Mouse (Mus musculus) ES-CJ7 (cell line): ENCODE data around the gene Cptp.

Experiments used
- DNase-seq: peaks from one replicate; pipeline ENCODE4 v3.0.0; 2011; ENCODE audit warnings: low read depth, low spot score

The Cptp gene

DNA sequence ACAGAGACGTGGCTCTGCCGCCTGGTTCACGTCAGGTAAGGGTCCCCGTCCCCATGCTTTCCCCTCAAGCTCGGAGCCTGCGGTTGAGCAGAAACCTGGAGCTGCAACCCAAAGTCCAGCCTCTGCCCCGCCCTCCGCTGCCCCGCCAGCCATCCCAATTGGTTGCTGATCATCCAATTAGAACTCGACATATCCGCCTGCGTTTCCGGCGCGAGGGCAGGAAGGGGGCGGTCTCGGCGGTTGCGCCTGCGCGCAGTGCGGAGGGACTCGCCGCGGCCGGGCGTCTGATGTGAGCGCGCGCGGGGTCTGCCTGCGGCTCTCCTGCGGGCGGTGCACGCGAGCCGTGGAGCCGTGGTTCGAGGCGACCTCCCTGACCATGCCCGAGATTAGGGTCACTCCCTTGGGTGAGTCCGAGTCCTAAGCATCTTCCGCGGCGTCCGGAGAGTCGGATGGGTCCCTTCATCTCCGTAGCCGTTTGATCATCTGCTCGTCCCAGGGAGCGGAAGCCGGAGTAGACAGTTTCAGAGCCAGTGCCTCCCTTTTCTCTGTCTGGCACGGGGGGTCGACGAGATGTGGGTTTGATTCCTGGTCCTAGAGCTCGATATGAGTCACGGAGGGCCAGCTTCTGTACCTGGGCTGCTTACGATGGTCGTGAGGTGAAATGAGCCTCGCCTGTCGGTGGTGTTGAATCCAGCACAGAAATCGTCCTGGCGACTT is at the start of gene Cptp, which contains the start of gene Ints11:
Gene Cptp (minus strand): TSS at position 124 of the 717 bp plus-strand sequence.
Gene Ints11 (plus strand): TSS at position 230 of the 717 bp plus-strand sequence.
- DNase-seq, result peak; percentile 94

DNA sequence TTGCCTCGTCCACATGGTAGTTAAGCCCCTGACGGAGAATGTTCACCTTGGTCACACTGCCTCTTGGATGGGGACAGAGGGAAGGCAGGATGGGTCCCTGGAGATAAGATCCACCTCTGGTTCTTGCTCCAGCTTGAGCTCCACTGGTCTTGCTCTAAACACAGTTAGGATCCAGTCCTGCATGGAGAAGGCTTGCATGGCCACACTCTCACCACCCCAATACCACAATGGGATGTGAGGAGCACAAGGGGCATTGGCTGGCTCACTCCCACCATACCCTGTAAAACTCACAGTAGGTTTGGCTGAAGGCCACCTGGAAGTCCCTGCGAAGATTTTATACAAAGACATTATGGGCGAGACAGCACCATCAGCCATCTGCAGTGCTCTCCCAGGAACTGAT is 39.5 kb upstream of the Cptp start:
- no peak for DNase-seq

DNA sequence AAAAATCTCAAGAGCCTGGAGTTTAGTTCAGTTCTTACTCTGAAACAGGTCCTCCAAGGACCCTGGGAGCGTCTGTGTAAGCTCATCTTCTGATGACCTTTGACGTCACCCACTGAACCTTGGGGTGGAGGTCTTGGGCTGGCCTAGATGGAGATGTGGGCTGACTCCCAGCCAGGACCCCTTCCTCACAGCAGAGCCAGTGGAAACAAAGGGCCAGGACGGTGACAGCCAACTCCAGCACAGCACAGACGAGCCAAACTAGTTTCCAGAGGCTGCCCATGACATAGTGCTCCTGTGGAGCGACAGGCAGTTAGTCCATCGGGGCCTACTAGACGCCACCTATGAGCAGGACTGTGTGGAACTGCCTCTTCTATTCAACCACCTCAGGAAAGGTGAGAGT is 39.0 kb upstream of the Cptp start:
- no peak for DNase-seq

DNA sequence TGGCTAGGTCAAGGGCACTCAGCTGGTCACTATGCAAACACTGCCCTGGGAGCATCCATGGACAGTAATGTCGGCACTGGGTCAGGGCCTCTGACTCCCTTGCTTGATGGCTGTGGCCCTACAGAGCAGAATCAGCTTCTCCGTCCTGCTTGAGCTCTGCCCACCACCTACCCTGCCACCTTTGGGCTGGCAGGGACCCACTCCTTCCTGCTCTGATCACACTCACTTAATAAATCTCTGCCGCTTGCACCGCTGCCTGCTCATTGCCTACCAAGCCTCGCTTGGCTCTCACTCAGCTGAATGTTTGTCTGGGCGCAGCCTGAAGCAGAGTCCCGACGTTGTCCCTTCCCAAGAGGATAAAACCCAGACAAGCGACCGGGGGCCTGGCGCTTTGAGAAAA is 37.8 kb upstream of the Cptp start:
- DNase-seq, result no peak

DNA sequence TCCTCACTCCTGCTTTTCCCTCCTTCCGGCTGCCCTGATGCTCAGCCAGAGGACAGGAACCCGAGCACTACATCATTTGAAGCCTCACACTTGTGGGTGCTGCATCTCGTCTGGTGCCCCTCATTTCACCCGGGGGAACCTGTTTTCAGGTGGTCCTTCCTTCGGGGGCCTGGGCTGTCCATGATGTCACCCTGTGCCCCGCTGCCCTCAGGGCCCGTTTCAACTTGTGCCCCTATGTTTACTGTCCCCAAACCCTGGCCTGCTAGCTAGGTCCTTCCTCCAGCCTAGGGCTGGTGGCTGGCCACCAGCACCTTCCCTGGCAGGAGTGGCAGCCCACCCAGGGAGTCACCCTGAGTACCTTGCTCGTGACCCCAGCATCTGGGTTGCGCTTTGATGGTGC is 36.9 kb upstream of the Cptp start:
- DNase-seq, result no peak

DNA sequence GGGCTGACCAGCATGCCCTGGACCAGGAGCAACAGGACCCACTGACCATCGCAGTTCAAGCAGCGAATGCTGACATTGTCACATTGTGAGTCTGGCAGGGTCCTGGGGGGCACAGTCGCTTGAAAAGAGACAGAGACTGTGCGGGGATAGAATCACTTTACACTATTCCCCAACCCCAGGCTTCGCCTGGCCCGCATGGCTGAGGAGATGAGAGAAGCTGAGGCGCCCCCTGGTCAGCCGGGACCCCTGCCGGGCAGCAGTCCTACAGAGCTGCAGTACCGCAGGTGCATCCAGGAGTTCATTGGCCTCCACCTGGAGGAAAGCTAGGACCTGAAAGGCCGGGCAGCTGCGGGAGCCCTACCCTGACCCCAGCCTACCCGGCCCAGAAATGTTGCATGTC is 36.4 kb upstream of the Cptp start:
- DNase-seq, result no peak

DNA sequence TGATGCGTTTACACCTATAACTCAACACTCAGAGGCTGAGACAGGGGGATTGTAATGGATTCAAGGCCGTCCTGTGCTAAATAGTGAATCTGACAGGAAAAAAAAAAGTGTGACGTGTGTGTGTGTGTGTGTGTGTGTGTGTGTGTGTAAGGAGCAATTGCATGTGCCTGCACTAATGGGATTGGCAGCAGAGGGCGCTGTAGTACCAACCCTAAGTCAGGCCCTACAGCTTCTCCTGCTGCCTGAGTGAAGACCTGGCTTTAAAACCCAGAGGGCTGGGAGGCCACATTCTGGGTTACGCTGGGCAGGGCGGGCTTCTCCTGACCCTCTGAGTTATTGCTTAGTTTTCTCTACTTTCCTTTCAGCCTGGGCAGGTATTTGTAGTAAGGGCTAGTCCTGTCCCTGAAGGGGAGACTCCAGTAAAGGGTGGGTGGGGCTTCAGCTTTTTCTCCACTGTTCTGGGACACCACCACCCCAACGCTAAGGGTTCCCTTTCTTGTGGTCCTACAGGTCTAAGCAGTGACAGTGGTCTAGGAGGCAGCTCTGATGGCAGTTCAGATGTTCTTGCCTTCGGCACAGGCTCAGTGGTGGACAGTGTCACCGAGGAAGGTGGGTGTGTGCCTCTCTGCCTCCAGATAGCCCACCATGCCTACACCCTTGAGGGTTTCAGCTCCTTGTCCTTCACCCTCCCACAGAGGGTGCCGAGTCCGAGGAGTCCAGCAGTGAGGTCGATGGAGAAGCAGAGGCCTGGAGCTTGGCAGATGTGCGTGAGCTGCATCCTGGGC is 35.3 kb upstream of the Cptp start:
- DNase-seq, result peak; percentile 82

DNA sequence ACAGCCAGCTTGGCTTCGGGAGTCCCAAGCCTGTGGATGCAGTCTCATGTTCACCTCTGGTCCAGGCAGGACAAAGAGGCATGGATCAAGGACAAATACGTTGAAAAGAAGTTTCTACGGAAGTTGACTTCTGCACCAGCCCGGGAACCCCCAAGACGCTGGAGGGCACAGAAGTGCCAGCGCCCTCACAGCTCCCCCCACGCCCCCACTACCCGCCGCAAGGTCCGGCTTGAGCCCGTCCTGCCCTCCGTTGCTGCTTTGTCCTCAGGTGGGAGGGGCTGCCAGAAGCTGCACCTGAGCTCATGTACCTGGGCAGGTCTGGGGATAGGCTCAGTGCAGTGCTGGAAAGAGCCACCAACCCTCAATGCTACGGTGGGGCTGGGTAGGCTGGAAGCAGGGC is 34.0 kb upstream of the Cptp start:
- no peak for DNase-seq

DNA sequence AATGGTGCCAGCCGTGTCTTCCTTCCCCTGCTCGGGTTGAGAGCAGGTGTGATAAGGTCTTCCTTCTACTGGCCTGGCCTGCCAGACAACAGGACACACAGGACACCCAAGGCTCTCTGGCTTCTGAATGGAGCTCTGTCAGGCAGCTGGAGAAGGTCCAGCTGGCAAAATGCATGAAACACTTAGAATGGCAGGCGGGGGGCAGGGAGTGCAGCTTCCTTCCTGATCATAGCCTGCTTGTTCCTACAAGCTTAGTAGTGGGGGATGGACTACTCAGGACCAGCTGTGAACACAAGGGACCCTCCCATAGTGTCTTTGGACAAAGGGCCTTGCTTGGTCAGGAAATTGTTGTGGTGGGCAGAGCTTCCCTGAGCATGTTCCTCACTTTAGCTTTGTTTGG is 32.0 kb upstream of the Cptp start:
- no peak for DNase-seq

DNA sequence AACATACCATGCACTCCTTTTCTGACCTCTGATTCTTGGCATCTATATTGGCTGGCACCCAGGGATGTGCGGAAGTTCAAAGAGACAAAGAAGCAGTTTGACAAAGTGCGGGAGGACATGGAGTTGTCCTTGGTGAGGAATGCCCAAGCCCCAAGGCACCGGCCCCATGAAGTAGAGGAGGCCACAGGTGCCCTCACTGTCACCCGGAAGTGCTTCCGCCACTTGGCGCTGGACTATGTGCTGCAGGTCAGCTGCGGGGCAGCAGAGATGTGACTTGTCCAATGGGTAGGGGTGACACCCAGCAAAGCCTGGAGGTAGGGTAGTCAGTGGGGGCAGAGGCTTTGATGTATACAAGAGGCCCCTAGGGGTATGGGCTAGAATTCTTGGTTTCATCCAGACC is 30.1 kb upstream of the Cptp start:
- no peak for DNase-seq

DNA sequence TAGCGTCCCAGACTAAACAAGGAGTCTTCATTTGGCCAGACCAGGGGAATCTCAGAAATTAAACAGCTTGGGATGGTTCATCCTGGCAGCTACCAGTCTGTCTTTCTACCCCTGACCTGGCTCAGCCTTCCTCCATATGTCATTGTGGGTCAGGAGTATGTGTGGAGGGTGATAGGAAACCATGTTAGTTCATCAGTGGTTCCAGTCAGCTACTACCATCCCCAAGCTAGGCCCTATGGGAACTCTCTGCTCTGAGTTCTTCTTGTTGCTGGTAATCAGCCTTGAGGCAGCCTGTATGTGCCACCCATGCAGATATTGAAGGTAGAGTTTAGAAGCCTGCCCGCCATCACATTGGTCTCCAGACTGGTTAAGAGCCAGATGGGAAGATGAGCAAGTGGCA is 29.1 kb upstream of the Cptp start:
- no peak for DNase-seq

DNA sequence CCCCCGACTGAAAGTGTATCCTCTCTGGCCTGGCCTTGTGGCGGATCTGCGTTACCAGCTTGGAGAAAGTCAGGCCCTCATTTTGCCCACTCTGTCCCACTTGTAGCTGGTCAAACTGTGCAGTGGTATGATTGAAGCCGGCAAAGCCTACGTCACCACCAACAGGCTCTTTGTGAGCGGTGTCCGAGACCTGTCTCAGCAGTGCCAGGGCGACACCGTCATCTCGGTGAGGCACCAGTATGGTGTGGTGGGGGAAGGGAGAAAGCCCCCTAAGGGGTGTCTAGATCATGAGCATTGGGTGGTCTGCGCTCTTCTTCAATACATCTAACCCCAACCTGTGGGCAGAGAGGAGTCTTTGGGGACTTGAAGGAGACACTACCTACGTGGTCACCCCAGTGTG is 27.2 kb upstream of the Cptp start:
- DNase-seq, result no peak

DNA sequence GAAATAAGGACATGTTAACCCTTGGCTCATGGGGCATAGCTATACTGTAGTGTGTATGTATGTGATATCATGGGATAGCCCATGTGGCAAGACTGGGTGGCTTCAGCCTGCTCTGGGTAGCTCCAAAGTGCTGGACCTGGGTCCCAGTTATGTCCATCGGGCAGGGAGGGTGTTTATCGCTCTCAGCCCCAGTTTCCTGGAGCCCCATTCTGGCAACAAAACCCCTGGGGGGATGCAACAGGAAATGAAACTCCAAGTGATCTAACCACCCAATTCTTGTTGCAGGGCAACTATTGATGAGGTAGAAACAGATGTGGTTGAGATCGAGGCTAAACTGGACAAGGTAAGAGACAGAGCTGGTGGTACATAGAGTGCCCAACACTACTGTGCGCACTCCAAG is 26.6 kb upstream of the Cptp start:
- no peak for DNase-seq

DNA sequence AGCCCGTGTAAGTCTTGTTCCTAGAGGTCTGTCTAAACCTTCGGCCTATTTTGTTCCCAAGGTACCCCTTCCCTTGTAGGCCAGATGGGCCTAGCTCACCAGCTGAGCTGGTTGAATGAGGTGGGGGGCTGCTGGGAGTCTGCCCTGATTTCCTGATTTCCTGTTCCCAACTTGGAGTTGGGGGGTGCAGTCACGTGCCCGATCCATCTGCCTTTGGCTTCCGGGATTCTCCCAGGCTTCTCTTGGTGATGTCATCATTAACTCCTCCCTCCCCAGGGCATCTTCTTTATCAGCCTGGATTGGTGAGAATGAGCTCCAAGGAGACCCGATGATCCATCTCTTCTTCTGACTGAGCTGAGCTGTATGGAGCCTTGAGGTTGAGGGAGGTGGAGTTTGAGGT is 26.0 kb upstream of the Cptp start:
- DNase-seq, result peak; percentile 61

DNA sequence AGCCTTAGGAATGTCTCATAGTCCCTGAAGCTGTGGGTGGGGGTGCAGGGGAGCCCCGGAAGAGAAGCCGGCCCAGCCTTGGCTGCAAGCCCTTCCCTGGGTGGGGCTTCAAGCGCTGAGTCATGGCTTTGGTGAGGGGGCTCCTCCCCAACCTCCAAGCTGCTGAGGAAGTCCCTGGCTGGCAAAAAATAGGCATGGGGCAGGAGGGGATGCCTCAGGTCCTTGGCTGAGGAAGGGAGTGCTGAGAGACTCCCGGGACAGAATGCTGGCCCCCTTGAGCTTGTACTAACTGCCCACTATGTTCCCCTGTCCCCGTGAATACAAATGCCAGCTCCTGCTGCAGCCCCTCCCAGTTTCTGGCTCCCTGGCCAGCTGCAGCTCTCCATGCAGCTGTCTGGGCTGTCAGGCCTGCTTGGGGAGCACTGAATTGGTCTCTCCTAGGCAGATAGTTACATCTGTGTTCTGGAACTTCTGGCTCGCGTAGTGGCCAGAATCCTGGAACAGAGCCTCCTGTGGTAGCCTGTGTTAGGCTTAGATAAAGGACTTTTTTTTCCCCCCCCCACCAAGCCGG is 25.2 kb upstream of the Cptp start:
- DNase-seq, result peak; percentile 38

DNA sequence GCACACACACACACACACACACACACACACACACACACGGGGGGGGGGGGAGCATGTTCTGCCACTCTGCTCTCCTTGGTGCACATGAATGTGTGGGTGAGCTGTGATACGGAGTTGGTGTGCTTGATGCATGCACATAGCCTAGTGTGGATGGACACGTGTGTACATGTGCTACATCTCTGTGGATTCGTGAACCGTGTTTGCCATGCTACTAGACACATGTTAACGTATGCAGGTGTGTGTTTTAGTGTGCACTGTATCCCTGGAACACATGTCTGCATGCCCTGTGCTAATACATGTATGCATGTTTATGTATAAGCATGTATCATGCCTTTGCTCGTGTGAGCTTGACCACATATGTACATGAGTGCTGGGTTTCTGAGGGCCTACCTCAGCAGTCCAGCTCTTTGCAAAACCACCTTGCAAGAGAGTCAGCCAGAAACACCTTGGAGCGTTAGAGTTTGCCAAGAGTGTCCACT is 24.0 kb upstream of the Cptp start:
- DNase-seq, result no peak

DNA sequence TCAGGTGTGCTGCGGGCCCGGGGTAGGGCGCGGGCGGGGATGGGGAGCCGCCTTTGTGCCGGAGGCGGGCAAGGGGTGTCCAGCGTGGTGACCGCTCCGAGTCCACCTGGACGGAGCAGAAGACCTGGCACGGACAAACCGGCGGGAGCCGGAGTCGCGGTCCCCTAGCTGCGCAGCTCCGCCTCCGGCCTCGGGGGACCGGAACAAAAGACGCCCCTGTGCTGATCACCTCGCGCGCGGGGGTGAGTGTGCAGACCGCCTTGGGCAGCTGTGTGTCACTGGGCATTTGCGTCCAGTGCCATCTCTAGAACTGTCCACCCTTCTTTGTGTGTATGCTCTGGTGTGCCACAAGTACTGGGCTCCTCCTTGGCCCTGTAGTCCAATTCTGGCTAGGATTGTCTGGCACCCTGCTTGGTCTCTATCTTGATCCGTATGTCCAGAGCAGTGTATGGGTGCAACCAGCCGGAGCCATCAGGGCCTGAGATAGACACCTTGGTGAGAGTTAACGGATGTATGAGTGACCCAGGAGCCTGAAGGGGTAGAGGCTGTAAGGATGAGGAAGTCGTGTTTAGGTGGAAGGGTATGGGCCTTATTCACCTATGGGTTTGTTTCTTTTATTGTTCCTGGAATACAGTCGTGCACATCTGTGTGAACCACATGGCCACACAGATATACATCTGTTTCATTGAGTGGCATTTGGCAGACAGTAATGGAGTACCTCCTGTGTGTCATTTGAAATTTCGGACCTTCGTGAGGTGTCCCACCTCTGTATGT is 23.4 kb upstream of the Cptp start:
- no peak for DNase-seq

DNA sequence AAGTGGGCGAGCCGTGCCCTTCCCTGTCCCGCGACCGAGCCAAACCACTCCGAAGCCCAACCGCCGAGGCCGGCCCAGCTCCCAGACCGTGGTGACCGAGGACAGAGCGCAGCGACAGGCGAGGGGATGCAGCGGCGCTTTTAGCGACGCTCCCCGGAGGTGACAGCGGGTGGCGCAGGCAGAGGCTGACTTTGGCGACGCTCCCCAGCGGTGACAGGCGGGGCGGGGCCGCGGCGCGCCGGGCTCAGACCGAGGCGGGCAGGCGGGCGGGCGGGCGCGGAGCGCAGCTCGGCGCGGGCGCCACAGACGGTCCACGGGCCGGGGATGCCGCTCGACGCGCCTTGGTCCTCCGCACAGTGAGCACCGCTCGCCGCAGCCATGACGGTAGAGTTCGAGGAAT is 22.8 kb upstream of the Cptp start:
- peak; percentile 74 for DNase-seq

DNA sequence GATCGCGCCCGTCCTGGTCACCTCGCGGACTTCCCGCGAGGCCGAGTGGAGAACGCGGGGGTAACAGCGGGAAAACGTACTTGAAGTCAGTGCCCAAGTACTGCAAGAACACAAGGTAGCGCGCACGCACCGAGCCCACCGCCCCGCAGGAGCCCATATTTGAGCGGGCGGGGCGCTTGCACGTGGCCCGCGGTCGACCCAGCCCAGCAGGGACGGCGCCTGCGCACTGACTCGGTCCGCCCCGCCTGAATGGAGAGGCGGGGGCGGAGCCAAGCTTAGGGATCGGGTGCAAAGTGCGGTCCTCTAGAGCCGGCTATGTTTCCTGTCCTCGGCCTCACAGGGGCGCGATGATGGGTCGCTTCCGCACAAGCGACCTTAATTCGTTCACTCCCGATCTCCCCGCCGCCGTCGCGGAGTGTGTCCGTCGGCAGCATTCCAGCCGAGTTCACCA is 22.3 kb upstream of the Cptp start, which contains the start of the genes Pusl1 and Acap3:
Gene Pusl1 (minus strand): TSS at position 231 of the 451 bp plus-strand sequence.
Gene Acap3 (plus strand): TSS at position 272 of the 451 bp plus-strand sequence.
- peak; percentile 96 for DNase-seq

DNA sequence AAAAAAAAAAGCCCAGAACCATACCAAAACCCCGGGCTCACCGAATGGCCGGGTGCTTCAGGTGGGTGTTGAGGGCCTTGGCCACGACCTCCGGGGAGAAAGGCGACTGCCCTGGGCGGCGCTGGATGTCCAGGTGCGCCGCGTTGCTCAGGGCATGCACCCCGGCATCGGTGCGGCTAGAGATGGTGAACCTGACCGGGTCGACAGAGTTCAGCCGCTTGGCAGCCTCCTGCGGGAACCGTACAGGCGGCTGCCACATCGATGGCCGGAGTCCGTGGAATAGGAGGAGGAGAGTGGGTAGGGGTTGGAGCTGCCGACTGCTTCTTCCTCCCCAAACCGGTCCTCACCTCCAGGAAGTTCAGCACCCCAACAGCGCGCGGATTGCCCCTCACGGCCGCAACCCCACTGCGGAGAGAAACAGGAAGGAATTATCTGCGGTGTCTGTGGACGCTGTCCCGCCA is 21.8 kb upstream of the Cptp start:
- DNase-seq, result no peak

DNA sequence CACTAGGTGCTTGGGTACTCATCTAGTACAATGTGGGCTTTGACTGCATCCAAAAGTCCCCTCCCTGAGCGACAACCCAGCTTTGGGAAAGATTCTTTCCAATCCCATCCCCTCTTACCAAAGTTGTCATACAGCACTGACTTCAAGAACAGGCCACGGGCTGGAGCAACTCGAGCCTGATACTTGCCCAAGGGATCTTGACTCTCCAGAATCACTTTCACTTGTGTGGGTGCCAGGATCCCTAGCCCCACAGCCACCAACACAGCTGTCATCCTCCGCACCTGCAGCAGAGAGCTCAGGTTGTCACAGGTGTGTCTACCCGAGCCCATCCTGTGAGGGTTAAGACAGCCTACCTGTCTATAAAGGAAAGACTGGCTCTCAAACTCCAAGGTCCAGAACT is 20.1 kb upstream of the Cptp start:
- no peak for DNase-seq

DNA sequence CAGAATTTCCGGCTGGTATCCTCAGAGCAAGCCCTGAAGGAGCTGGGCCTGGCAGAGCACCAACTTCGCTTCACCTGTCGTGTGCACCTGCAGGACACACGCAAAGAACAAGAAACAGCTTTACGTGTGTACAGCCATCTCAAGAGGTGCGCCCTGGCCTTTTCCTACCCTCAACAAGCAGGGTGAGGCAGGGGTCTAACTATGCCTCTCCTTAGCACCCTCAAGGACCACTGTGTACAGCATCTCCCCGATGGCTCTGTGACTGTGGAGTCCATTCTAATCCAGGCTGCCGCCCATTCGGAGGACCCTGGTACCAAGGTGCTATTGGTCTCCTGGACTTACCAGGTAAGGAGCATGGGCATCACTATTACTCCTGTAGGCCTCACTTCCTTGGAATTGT is 18.9 kb upstream of the Cptp start:
- DNase-seq, result no peak
